Mouse (Mus musculus) adrenal gland, adult 8-10 months (tissue): Measurements from ENCODE around the gene Hoga1. TPM values are rescaled to one million over a fixed set of nuclear protein-coding genes. Genes with fewer than 3 reads are reported as not detected.

Experiments
- DNase-seq: peaks from one replicate; pipeline ENCODE4 v3.0.0; 2022
- total RNA-seq, 4 experiments: library from RNA; stranded (reverse); gene quantifications; 2 replicates each; pipeline ENCODE4 v1.2.4; 2022

The Hoga1 gene
- total RNA-seq, 4 experiments from 2014 or later, result 2.8 to 17.4 (median 9.1) TPM

GRCm38 (mm10) chr19:42022542-42022848, 22.9 kb upstream of the Hoga1 start:
- no peak for DNase-seq

DNA sequence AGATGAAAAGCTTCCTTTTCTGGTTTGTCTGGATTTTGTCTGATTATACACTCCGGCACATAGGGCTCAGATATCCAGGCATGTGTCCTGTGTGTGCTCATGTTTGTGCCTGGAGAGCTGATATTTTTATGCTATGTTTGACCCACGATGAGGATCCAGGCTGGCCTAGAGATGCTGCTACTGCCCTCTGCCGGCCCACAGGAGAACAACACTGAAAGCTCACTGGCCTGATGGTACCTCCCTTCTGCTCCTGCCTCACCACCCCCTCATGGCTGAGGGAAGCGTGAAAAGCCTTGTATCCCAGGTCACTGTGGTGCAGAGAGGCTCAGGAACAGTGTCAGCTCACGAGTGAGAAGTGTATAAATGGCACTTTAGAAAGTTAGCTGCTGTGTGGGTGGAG, 19.3 kb upstream of the Hoga1 start:
- peak; percentile 65 for DNase-seq

DNA sequence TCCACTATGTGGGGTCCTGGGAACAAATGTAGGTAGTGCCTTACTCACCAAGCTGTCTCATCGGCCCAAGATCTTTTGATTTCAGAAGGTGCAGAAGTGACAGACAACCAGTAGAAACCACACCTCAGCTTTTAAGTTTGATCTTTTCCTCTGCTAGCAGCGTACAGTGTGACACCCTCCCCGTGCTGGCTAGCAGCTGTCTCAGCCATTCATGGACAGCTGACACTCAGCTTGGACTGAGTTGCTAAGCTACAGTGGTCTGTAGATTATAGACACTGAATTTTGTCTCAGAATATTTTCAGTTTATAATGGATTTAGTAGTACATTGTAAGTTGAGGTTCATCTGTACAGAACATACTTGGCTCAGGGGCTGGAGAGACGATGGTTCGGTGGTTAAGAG, 14.3 kb upstream of the Hoga1 start:
- DNase-seq, result no peak

DNA sequence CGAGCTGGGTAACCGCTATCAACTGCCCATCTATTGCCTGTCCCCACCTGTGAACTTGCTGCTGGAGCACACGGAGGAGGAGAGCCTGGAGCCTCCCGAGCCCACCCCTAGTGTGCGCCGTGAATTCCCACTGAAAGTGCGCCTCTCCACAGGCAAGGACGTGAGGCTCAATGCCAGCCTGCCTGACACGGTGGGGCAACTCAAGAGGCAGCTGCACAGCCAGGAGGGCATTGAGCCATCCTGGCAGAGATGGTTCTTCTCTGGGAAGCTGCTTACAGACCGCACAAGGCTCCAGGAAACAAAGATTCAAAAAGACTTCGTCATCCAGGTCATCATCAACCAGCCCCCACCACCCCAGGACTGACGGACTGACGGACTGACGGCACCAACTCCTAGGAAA, 11.8 kb upstream of the Hoga1 start:
- no peak for DNase-seq

GRCm38 (mm10) chr19:42034146-42034775, 11.1 kb upstream of the Hoga1 start:
- no peak for DNase-seq

DNA sequence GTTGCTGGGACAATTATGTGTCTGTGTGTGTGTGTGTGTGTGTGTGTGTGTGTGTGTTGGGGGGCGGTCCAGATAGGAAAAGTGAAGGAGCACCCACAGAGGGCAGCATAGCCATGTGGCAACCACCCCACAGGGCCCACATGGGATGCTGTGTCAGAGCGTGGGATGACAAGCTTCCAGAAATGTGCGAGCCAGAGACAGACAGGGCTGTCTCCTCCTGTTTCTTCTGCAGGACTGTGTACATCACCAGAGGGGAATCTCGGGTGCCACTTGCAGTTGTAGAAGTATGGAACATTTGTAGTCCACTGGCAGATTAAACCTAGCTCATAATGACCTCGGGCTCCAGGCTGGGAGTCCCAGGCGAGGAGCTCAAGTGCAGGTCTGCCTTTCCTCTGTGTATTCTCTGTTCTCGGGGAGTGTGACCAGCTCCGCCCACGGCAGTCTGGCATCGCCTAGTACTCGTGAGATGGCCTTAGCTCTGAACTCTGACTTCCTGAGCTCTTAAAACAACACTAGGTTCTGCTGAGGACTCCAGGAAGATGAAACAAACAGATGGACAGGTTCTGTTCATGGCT, 10.4 kb upstream of the Hoga1 start:
- DNase-seq, result no peak

DNA sequence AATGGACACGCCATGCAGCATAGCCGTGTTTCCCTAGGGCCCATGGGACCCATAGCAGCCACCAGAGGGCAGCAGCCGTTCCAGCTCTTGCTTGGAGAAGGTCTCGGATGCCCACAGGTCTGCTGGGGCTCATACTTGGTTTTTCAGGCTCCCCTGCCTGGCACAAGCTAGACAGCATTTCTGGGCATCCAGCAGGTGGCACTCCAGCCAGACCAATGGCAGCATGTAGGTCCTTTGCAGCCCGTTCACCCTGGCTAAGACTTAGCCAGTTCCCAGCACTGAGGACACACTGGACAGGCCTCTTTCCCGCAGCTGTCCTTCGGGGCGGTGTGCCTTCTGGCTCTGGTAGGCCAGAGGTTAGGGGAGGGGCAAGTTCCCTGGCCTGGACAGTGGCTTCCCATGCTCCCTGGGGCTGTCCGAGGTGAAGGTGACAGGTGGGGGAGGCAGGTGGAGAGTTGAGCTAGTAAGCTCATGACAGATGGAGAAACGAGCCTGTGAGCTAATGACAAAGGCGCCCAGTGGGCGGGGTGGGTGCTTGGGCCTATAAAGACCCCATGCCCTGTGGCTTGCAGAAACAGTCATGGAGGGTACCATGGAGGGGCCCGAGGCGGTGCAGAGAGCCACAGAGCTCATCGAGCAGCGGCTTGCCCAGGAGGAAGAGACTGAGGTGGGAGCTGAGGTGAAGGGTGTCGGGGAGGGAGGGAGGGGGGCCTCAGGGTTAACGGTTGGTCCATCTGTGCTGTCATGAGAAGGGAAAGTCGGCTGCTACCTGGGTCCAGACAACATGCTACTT, 9.8 kb upstream of the Hoga1 start, which contains the start of gene Ankrd2:
Ankrd2 (plus strand) TSS at position 545 of the 793 bp plus-strand sequence.
- DNase-seq, result peak; percentile 83

DNA sequence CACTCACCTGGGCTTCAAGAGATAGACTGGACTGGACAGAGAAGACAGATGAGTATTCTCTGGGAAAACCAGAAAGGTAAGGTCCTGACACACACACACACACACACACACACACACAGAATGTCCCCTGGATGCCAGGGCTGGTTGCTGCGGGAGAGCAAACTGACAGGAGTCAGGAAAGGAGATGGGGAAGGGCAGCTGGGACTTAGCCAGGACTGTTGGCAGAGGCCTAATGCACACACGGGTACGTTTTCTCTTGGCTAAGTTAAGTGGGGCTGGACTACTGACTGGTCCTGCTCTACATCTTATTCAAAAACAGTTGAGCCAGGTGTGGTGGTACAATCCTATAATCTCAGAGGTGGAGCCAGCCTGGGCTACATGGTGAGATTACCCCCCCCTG, 9.1 kb upstream of the Hoga1 start:
- no peak for DNase-seq

DNA sequence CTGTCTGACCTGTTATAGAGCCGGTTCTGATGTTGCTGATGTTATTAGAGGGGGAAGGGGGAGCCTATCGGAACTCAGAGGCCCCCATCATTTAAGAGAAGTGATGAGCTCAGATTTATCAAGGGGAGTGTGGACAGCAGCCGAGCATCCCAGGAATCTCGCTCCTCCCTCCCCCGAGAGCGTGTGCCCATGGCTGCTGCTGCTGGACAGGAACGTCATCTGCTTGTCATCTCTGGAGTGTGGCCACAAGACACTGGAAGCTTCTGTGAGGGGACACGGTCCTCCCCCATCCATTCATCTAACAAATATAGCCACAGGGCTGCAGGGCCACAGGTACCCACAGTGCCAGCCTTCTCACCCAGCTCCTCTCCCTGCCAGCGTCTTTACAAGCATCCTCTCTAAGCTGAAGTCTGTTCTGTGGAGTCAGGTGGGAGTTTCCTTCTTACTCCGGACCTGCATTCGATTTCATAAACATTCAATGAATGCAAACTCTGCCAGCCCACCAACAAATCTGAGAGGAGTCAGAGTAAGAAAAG, 8.2 kb upstream of the Hoga1 start:
- no peak for DNase-seq

DNA sequence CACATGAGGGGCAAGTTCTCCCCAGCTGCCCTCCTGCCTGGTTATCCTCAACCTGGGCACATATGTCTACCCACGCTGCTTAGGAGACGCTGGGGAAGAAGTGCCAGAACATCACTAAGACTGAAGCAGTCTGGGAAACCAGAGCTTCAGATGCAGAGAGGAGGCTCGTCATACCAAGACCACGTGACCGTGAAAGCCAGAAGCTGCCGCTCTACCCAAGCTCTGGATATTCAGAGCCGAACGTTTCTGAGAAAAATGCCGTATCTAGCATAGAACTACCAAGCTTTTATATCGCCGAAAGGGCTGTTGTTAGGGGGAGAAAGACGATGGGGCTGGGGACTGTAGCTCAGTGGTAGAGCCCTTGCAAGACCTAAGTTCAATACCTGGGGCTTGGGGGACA, 7.1 kb upstream of the Hoga1 start:
- DNase-seq, result no peak

DNA sequence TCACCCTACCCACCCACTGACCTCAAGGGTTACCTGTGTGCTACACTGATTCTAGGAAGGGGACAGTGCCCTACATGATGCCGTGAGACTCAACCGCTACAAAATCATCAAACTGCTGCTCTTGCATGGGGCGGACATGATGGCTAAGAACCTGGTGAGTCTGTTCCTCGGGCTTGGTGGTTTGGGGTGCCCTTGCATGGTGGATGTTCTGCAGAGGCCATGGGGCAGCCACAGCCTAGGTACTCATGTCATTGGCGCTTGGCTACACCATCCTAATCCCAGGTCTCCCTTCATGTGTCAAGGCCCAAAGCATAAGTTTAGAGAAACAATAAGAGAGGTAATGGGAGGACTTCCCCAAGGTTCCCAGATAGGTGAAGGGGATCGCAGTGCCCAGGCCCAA, 1.4 kb upstream of the Hoga1 start:
- no peak for DNase-seq

- no peak for DNase-seq
Observed at GRCm38 (mm10) chr19:42050251-42050650, 4.8 kb downstream of the Hoga1 start.

DNA sequence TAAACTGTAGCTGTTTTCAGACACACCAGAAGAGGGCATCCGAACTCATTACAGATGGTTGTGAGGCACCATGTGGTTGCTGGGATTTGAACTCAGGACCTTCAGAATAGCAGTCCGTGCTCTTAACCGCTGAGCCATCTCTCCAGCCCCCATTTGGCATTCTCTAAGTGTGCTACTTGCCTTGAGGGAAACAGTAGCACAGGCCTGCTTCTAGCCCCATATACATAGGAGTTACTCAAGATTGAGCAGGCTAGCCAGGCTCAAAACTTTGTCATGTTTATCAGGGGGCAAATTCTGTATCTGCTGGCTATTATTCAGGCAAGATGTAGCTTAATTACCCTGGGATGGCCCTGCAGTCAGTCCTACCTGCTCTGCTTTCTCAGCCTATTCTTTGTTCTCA, 5.9 kb downstream of the Hoga1 start:
- no peak for DNase-seq

DNA sequence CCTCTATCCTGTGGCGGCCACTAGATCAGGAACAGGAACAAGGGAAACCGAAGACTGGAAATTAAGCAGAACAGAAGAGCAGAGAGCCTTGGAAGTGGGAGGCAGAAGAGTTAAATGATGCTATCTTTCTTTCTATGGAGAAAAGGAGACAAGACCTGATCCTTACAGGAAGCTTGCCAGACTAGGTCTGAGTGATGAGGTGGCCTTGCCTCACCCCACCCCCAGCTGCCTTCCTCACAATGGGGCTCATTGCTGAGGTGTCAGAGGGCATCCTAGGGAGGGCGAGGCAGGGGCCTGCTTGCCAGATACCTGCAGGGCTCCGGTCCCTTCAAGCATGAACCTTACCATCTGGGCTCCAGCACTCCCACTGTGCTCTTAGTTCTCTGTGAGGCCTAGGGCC, 6.5 kb downstream of the Hoga1 start, which contains the start of gene 4933411K16Rik:
4933411K16Rik (plus strand) TSS at position 301 of the 400 bp plus-strand sequence.
- DNase-seq, result no peak

DNA sequence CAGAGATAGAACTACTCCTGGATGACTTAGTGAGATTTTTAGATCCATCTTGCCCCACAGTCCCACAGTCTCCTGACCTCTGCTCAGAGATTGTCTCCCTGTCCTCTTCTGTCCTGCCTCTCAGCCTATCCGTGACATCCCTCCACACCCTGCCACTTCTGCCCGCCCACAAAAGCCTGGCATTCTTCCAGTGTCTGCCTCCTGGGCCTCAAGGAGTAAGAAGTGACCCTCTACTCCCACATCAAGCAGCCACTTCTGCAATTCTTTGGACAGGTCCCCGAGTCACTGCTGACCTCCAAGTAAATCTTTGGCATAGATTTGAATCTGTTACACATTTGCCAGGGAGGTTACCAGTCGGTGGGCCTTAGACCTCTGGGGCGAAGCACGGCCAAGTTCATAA, 8.8 kb downstream of the Hoga1 start:
- no peak for DNase-seq

DNA sequence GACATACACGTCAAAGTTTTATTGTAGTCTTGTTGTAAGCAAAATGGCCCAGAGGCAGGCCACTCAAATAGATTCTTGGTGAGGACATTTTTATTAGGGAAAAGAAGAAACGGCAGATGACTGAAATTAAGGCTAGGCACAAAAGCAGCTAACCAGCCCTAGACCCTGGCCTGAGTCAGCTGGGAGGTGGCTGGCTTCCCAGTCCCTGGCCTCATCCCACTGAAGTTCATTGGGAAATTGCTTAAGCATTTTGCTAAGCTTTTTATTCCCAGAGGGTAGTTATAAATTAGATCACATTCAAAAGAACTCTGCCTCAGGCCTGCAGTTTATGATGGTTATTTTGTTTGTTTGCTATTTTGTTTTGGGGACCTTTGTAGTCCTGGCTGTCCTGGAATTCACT, 10.5 kb downstream of the Hoga1 start:
- DNase-seq, result no peak

- DNase-seq, result no peak
Observed at GRCm38 (mm10) chr19:42056719-42057409, 11.5 kb downstream of the Hoga1 start.

DNA sequence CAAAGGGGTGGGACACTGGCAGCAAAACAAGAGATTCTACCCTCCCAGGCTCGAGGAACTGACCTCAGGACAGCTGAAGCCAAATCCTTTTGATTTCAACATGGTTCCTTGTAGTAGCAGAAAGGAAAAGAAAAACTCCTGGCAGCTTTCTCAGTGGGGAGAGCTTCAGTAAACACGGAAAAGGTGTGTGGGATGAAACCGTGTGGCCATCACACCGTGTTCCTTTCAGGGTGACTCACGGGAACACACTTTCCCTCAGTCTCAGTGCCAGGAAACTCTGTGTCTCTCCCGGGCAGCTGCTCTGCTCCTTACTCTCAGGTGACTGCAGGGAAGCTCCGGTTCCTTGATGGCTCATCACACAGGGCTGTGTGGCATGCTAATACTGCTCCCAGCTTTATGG, 13.0 kb downstream of the Hoga1 start:
- DNase-seq, result no peak

DNA sequence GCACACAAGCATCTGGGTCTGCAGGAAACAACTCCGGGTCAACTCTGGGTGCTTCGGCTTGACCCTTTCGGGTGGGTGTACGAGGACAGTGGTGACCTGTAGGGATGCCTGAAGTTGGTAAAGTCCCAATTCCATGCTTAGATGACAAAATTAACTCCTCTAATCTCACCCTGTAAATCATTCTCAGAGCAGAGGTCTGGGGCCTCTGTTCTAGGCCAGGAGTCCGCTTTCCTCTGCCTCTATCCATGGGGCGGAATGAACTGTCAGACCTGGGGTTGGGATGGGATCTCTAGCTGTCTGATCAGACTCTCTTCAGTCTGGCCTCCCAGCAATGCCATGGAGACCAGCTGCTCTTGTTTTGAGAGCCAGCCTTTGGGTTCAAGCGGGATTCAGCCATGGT, 16.0 kb downstream of the Hoga1 start:
- DNase-seq, result no peak

DNA sequence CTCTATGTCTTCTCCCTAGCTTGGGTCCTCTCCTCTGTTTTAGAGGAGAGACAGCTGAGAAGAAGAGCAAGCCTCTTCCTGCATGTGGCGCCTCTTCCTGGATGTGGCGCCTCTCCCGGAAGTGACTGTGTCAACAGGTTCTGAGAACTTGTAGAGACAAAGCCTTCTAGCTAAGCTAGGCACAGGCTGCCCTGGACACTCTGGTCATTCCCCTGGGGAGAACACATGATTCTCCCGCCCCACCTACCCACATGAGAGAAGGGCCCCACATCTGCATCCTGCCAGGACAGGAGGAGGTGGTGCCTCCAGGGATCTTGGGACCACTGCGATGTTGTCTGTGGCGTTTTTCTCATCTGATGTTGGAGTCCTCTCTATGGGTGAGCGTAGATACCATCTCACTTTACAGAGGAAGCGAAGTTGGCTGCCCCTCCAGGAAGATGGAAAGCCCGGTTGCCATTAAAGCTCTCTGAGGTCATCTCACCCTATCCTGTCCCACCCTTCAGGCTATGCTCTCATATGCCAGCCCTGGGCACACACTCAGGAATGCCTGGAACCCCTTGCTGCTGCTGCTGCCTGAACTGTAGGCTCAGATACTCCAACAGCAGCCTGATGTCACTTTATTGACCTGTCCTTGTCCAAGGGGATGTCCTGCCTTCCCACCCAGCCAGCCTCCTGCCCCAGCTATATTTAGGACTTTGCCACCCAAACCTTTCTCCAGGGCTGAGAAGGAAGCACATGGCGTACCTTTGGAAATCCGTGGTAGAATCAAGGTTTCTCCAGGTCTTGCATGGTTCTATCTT, 23.2 kb downstream of the Hoga1 start:
- no peak for DNase-seq

- DNase-seq, result no peak
Observed at GRCm38 (mm10) chr19:42069241-42069525, 23.8 kb downstream of the Hoga1 start.

GRCm38 (mm10) chr19:42071221-42071620, 25.8 kb downstream of the Hoga1 start:
- no peak for DNase-seq
